Mouse (Mus musculus) cerebellum, adult 8-10 months (tissue): ENCODE results near the gene Rpl14.

Experiments used
- DNase-seq: peaks from one replicate; pipeline ENCODE4 v3.0.0; 2022

Rpl14 gene

DNA sequence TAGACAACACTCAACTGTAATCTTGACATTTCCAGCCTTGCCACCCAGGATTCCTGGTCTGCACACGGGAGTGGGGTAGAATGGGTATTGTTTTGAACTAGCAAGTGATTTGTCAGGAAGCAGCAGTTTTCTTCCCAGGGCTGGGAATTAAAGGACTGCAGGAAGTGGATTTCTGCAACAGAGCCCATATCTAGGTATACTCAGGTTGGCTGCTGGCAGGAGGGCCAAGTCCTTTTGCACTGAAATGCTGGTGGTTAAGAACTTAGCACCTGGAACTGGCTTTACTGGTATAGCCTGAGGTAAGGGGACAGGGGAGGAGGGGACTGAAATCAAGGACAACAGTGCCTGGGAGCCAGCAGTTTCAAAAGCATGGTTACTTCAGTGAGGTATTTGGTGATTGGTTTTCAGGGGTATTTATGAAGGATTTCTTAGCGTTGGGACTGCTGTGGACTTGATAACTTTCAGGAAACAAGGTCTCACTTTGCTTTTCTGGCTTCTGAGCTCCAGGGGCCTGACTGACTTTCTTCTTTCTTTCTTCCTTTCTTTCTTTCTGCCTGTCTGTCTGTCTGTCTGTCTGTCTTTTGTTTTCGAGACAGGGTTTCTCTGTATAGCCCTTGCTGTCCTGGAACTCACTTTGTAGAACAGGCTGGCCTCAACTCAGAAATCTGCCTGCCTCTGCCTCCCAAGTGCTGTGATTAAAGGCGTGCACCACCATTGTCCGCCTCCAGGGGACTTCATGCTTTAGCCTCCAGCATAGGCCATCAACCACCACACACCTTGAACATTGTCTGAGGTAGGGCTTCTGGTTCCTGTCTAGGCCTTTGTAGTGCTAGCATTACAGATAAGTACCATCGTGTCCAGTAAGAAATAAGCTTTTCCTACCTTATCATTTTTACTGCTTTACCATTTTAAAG is 4.8 kb downstream of the Rpl14 start:
- no peak for DNase-seq

DNA sequence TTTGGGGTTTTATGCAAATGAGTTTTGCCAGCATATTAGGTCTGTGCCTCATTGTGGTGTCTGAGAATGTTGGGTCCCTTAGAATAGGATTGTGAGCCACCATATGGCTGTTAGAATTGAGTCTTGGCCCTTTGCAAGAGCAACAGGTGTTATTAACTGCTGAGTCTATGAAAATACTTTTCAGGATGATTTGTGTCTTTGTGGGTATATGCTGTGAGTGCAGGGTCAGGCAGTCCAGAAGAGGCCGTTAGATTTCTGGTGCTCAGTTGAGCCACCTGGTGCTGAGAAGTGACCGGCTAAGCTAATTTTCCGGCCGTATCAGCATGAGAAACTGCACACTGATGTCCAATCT is 5.4 kb downstream of the Rpl14 start:
- DNase-seq, result no peak

GRCm38 (mm10) chr9:120577133-120577651 is 5.9 kb downstream of the Rpl14 start:
- DNase-seq, result peak; percentile 79

GRCm38 (mm10) chr9:120577706-120578405 is 6.6 kb downstream of the Rpl14 start:
- DNase-seq, result no peak

- DNase-seq, result no peak
These were observed 7.5 kb downstream of the Rpl14 start for GRCm38 (mm10) chr9:120578701-120579100.

GRCm38 (mm10) chr9:120579808-120580207 is 8.6 kb downstream of the Rpl14 start:
- DNase-seq, result no peak

GRCm38 (mm10) chr9:120581941-120582618 is 10.8 kb downstream of the Rpl14 start:
- DNase-seq, result no peak

DNA sequence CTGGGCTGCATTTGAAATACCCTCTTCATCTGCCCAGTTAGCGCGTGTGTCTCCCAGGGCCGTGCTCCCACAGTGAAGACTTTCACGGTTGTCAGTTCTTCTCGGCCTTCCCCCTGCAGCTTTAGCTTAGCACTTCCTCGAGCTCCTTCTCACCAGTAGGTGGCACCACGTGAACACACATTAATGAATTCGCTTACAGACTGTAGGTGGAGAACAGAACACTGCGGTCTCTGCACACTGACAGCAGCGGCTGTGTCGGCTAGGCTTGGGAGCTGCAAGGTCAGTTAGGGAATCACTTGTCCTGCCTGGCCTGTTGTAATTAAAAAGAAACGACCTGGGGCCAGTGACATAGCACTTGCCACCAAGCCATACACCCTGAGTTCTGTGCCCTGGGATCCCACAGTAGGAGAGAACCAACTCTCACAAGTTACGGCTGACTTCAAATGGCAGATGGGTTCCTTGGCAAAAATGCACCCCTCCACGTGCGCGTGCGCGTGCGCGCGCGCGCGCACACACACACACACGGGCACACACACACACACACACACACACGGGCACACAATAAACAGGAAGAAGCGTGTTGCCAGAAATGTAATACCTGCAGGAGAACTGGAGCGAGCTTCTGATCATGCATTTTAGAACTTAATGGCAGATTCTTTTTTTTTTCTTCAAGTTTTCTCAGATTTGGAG is 11.5 kb downstream of the Rpl14 start:
- peak; percentile 83 for DNase-seq

- no peak for DNase-seq
These were observed 12.1 kb downstream of the Rpl14 start for GRCm38 (mm10) chr9:120583314-120583713.

GRCm38 (mm10) chr9:120586546-120586945 is 15.3 kb downstream of the Rpl14 start:
- peak; percentile 60 for DNase-seq

DNA sequence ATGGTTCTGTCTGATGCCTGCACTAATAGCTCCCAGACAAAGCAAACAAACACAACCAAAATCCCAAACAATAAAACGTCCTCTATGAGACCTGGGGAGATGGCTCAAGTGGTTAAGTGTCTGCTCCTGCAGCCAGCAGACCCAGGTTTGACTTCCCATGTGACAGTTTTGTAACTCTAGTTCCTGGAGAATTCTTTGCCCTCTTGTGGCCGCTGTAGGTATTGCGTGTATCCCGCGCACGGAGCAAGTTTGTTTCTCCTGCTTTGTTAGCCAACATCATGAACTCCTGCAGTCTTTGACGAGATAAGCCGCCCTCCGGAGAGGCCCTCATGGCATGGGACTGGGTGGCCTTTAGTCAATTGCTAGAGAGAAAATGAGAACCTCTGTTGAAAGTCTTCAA is 20.2 kb downstream of the Rpl14 start:
- DNase-seq, result peak; percentile 70

DNA sequence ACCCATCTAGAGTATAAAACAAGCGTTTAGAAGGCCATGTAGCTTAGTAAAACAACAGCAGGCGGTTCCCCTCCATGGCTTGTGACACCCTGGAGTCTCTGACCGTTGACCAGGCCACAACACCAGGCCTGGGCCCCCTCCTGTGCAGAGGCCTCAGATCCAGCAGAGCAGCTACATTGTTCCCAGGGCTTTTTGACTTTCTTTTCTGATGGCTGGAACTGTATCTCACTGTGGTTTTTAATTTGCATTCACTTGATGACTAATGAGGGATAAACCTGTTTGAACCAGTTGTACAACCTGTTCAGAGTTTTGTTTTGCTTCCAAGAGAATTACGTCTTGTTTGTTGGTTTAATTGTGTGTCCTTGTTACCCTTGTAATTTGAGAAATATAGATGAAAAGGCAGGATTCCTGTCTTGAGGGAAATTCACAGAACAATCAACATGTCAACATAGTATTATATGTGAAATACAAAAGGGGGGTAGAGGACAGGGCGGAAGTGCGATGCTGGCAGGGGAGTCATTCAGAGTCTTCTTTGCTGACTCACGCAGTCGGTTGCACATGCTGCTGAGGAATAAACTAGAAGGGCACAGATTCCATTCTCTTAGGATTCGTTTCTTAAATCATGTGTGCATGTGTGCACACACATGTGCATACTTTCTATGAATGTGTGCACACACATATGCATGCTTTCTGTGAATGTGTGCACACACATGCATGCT is 22.3 kb downstream of the Rpl14 start:
- no peak for DNase-seq

DNA sequence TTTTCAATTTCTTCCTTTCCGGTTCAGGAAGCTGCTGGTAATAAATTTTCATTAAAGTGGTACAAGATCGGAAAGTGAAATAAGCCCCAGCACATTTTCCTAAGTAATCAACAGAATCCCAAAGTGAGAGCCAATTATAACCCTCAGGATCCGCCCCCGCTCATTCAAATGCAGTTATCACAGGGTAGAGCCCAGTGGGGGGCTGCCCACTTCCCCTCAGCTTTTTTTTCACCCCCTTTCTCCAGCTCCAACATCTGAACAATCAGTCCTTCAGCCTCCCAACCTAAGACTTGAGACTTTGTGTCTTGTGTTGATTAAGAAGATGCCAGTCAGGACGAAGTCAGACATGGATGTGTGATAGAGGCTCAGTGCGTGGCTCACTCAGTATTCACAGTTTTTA is 23.6 kb downstream of the Rpl14 start:
- no peak for DNase-seq

DNA sequence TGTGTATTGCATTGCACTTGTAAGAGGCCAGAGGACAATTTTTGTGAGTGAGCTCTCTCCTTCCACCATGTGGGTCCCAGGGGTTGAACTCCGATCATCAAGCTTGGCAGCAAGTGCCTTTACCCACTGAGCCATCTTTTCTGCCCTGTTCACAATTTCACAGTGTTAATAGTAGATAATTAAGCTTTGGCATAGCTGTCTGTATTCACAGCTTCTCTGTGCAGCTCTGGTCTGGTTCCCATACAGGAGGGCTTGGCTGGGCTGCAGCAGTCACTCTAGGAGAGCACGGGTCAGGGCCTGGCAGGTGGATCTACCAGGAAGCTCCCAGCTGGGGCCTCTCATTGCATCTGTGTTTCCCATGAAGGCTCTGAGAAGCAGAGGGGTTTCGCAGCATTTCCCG is 24.1 kb downstream of the Rpl14 start:
- no peak for DNase-seq

GRCm38 (mm10) chr9:120601488-120602171 is 30.4 kb downstream of the Rpl14 start:
- peak; percentile 77 for DNase-seq

- DNase-seq, result peak; percentile 39
These were observed 31.1 kb downstream of the Rpl14 start for GRCm38 (mm10) chr9:120602172-120602838.

DNA sequence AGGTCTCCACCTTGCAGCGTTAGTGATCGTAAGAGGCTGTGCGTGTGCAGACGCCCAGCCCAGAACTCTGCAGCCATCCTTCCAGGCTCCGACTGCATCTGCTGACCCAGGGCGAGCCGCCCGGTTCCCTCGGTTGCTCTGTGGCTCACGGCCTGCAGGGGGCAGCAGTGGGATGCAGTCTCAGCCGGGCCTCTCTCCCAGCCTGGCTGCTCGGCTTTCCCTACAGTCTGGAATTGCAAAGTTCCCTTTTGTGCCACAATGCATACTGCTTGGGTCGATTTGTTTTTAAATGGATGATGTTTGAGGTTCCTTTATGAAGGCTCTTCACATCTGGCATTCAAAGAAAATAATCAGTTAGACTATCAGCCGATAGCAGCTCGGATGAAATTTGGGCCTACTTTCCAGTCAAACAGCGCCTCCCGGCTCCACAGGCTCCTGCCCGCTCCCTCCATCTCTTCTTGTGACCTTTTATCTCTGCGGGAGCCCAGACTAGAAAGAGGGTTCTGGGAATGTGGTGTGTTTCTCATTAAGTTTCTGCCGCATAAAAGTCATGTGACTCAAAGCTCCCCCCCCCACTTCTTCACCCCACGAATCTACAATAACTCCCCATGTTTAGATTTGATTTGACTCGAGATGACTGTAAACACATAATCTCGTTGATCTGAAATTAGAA is 31.7 kb downstream of the Rpl14 start:
- peak; percentile 92 for DNase-seq

DNA sequence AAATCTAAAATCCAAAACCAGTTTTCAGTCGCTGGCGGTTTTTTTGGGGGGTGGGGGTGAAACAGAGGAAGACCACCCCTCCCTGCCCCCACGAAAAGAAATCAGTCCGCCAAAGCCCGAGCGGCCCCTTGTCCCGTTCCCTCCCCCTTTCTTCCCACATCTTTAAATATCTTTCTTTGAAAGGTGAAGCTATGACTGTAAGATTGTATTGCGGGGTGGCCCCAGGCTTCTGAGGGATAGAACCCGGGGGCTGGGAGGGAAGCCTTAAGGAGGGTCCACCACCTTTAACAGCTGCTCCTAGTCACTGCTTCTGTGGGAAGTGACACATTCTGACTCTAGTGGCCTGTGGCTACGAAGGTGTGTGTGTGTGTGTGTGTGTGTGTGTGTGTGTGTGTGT is 32.3 kb downstream of the Rpl14 start:
- DNase-seq, result no peak

DNA sequence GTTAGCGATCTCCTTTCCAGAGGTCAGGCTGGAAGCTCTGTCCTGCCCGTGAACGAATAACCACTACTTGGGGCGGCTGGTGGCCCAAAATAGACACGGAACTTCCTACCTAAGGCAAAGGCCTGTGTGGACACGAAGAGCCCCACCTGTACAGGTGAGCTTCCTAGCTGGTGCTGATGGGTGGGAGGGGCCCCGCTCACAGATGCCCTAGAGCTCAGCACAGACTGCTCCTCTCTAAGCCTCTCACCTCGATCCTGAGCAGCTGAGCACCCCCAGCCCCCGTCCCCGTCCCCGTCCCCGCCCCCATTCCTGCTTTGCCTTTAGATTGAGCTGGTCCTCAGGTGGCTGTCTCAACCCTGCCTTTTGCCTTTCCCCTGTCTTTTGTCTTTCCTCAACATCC is 32.7 kb downstream of the Rpl14 start:
- no peak for DNase-seq

DNA sequence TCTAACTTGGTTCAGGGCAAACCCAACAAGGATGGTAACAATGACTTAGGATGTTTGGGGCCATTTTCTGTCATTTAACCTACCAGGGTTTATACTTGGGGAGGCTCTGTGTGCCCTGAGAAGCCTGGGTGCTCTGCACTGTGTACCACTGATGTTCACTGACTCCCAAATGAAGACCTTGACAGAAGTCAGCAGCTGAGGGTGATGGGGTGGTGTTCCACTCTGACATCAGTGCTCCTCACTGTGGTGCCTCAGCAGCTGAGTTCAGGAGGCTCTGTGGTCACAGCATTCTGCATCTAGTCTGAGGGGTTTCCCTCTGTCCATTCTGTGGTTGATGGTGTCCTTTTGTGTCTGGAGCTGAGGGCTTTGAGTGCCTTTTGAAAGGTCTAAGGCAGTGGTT is 39.8 kb downstream of the Rpl14 start:
- no peak for DNase-seq
